7 mouse cellular contexts compared by ENCODE assay signal in the genomic region with DNA sequence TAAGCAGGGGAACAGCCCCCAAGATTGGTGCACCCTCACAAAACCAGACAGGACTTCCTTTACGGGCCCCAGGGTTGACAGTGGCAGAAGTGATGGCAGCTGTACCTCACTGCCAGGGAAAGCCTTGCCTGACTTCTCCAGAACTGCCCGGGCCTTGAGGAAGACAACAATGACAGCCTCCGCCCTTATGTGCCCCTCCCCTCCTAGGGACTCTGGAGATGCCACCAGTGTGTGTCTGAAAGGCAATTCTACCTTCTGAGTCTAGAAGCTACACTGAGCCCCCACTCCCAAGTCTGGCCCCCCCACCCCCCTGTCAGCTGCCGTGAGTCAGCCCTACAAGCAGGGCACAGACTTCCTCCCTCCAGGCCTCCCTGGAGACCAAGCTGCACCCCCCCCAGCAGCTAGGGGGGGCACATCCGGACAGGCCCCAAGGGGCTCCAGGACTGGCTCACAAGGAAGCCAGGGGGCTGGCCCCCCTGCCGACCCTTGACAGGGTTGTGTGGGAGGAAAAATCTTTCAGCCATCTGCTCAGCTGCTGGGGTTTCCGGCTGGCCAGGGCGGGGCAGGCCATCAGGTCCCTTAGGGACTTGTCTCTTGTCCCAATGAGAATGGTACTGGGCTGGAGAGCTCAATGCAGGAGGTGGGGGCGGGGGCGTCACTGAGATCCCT. TPM values are rescaled to one million over a fixed set of nuclear protein-coding genes. Genes with fewer than 3 reads are reported as not detected.
A peak's percentile ranks its signal among the peaks of the same experiment; 100 is the strongest.
DNase-seq lines count a peak whose midpoint lies in the region; TF ChIP-seq lines count a peak whose summit lies in the region.

No protein-coding gene starts in this region.

- H3K36me3 ChIP-seq in MEL (ENCODE audit: control insufficient read depth in 1 of 2, insufficient read depth in 2 of 2, low read length in 2 of 2): peaks cover 0 to 19% of the 10 kb centered on the region in 2 experiments; a peak in 2 of 4 replicates
- no peaks in the 10 kb centered on the region; the same call in 1 of the 2 replicates for H3K36me3 ChIP-seq in limb, embryonic 10.5 days
- H3K36me3 ChIP-seq in myocyte (ENCODE audit: control insufficient read depth, insufficient read depth): no peaks in the 10 kb centered on the region

- H3K4me1 ChIP-seq in MEL (ENCODE audit: control insufficient read depth in 1 of 2, insufficient read depth in 2 of 2, low read length in 2 of 2): peaks cover 0 to 22% of the 10 kb centered on the region in 2 experiments; a peak in 3 of 4 replicates
- peaks cover 8% of the 10 kb centered on the region for H3K4me1 ChIP-seq in bone marrow, adult 2 months (ENCODE audit: control insufficient read depth, insufficient read depth, low read length)
- peaks cover 68% of the 10 kb centered on the region for H3K4me1 ChIP-seq in limb, embryonic 10.5 days

- intact Hi-C loops in heart, postnatal 10 days (cut with DNase I): no loop called here

- no peak for TF ChIP-seq RAD21 in MEL (IDR thresholded peaks at IDR 0.05; ENCODE audit: low read depth, low read length)

- TF ChIP-seq EP300 in MEL (IDR thresholded peaks at IDR 0.05; ENCODE audit: low read depth in 1 of 2, low read length in 2 of 2): no peak

- H3K9me3 ChIP-seq in MEL (replicated peaks; ENCODE audit: insufficient read depth, low read length): no peaks in the 10 kb centered on the region
- H3K9me3 ChIP-seq in limb, embryonic 10.5 days (replicated peaks): no peaks in the 10 kb centered on the region

- DNase-seq in MEL (ENCODE audit: low read depth, low spot score): no peak
- peak; percentile 83 to 85 for DNase-seq in heart, postnatal 10 days
- no peak for DNase-seq in limb, embryonic 10.5 days (ENCODE audit: low spot score)
- peak; percentile 68 for DNase-seq in thymus, postnatal 25 days
- DNase-seq in urinary bladder, postnatal 4 days (ENCODE audit: low spot score in 2 of 2): no peak

- H3ac ChIP-seq in myocyte (ENCODE audit: control insufficient read depth, insufficient read length): no peak overlapping the region

- H3K4me2 ChIP-seq in myocyte (ENCODE audit: low read depth): peak overlapping the region; percentile 97

- peaks cover 63% of the 10 kb centered on the region for H3K79me2 ChIP-seq in MEL (ENCODE audit: control insufficient read depth, insufficient read depth, low read length, poor library complexity)
- peaks cover 75% of the 10 kb centered on the region for H3K79me2 ChIP-seq in myocyte (ENCODE audit: control insufficient read depth, insufficient read depth)

- TF ChIP-seq CTCF in MEL (IDR thresholded peaks at IDR 0.05 in 2 of 3, conservative IDR thresholded peaks at IDR 0.05 in 1 of 3; ENCODE audit: control insufficient read depth in 1 of 3, insufficient read depth in 1 of 3, low read depth in 2 of 3, low read length in 3 of 3, poor library complexity in 1 of 3, severe bottlenecking in 1 of 3): no peak
- TF ChIP-seq CTCF in bone marrow, adult 2 months (IDR thresholded peaks at IDR 0.05; ENCODE audit: control insufficient read depth, insufficient read depth, low read length): no peak

- no peak overlapping the region for H3K4me3 ChIP-seq in MEL (ENCODE audit: control insufficient read depth in 1 of 2, insufficient read depth in 1 of 2, low read depth in 2 of 2, low read length in 2 of 2)
- H3K4me3 ChIP-seq in bone marrow, adult 2 months (replicated peaks; ENCODE audit: control insufficient read depth, low read depth, low read length): peak overlapping the region; percentile 89
- peak overlapping the region; percentile 78 for H3K4me3 ChIP-seq in limb, embryonic 10.5 days
- H3K4me3 ChIP-seq in myocyte: peak overlapping the region; percentile 85

- no peak for TF ChIP-seq POLR2A in MEL (IDR thresholded peaks at IDR 0.05; ENCODE audit: control insufficient read depth in 1 of 2, insufficient read depth in 1 of 2, low read depth in 1 of 2, low read length in 2 of 2, poor library complexity in 1 of 2)
- TF ChIP-seq POLR2A in bone marrow, adult 2 months (IDR thresholded peaks at IDR 0.05; ENCODE audit: borderline replicate concordance, control insufficient read depth, low read depth, low read length): peak; percentile 6; the same call in 1 of the 2 replicates
- no peak for TF ChIP-seq POLR2A in myocyte (IDR thresholded peaks at IDR 0.05; ENCODE audit: insufficient read length, low read depth)

- WGBS in bone marrow, adult 2 months: 6% methylated on average over 10 of the region's 10 CpGs
- 46% methylated on average over 10 of the region's 10 CpGs for WGBS in limb, embryonic 10.5 days

- H3K9ac ChIP-seq in MEL (ENCODE audit: control insufficient read depth, low read depth, low read length, poor library complexity, severe bottlenecking): peak overlapping the region; percentile 1; the same call in 1 of the 2 replicates

- no peak overlapping the region for H3K27ac ChIP-seq in MEL (ENCODE audit: control insufficient read depth, low read depth, low read length)
- peak overlapping the region; percentile 98 for H3K27ac ChIP-seq in bone marrow, adult 2 months (ENCODE audit: control insufficient read depth, insufficient read depth, low read depth, low read length, poor library complexity)
- H3K27ac ChIP-seq in limb, embryonic 10.5 days: peak overlapping the region; percentile 15; the same call in 1 of the 2 replicates

- no peaks in the 10 kb centered on the region for H3K27me3 ChIP-seq in MEL (ENCODE audit: control insufficient read depth in 1 of 2, insufficient read depth in 2 of 2, low read length in 2 of 2)
- peaks cover 51% of the 10 kb centered on the region for H3K27me3 ChIP-seq in limb, embryonic 10.5 days (ENCODE audit: low read depth, poor library complexity, severe bottlenecking)
- no peaks in the 10 kb centered on the region for H3K27me3 ChIP-seq in myocyte (ENCODE audit: control insufficient read depth, insufficient read depth, insufficient read length)

TF ChIP-seq in MEL, 35 proteins besides CTCF, POLR2A, EP300 and RAD21:
- TF ChIP-seq TBP (IDR thresholded peaks at IDR 0.05; ENCODE audit: low read depth, low read length) (no peak), GABPA (IDR thresholded peaks at IDR 0.05; ENCODE audit: low read depth, low read length) (no peak), JUND (IDR thresholded peaks at IDR 0.05; ENCODE audit: low read depth, low read length) (no peak), SIN3A (IDR thresholded peaks at IDR 0.05; ENCODE audit: low read length) (no peak), MYB (IDR thresholded peaks at IDR 0.05; ENCODE audit: low read depth, low read length) (no peak), GATA1 (IDR thresholded peaks at IDR 0.05; ENCODE audit: low read depth, low read length) (no peak), MAZ (IDR thresholded peaks at IDR 0.05; ENCODE audit: low read depth, low read length) (no peak), USF2 (IDR thresholded peaks at IDR 0.05; ENCODE audit: borderline replicate concordance in 1 of 2, insufficient read depth in 1 of 2, low read depth in 1 of 2, low read length in 2 of 2) (no peak), POLR2AphosphoS5 (IDR thresholded peaks at IDR 0.05; ENCODE audit: borderline replicate concordance, low read depth, low read length) (no peak), MXI1 (IDR thresholded peaks at IDR 0.05; ENCODE audit: low read depth, low read length) (no peak), TCF12 (IDR thresholded peaks at IDR 0.05; ENCODE audit: low read depth, low read length) (no peak), POLR2AphosphoS2 (IDR thresholded peaks at IDR 0.05; ENCODE audit: low read length) (no peak), ZKSCAN1 (IDR thresholded peaks at IDR 0.05; ENCODE audit: low read depth, low read length) (no peak), ELF1 (IDR thresholded peaks at IDR 0.05; ENCODE audit: low read depth, low read length) (no peak)
TF ChIP-seq in MEL: peak in this region for 0.

TF ChIP-seq in myocyte, 11 proteins besides CTCF, POLR2A, EP300 and RAD21:
- TF ChIP-seq SRF (IDR thresholded peaks at IDR 0.05; ENCODE audit: control insufficient read depth, insufficient read length, low read depth): no peak
- TF ChIP-seq CEBPB (IDR thresholded peaks at IDR 0.05; ENCODE audit: insufficient read depth, poor library complexity, severe bottlenecking): no peak
- no peak for TF ChIP-seq E2F4 (IDR thresholded peaks at IDR 0.05; ENCODE audit: insufficient read depth)
- no peak for TF ChIP-seq TCF12 (IDR thresholded peaks at IDR 0.05; ENCODE audit: insufficient read depth, poor library complexity, severe bottlenecking)
- TF ChIP-seq MYOD1 (IDR thresholded peaks at IDR 0.05; ENCODE audit: control insufficient read depth in 1 of 3, insufficient read length in 2 of 3, low read depth in 2 of 3): peak in 1 of 3 experiments; percentile 23
- TF ChIP-seq REST (IDR thresholded peaks at IDR 0.05; ENCODE audit: insufficient read depth, insufficient read length): no peak
- no peak for TF ChIP-seq USF1 (IDR thresholded peaks at IDR 0.05; ENCODE audit: low read depth)
- TF ChIP-seq MYOG (IDR thresholded peaks at IDR 0.05; ENCODE audit: control insufficient read depth in 1 of 3, insufficient read depth in 1 of 3, insufficient read length in 2 of 3, low read depth in 2 of 3): peak in 1 of 3 experiments; percentile 46

RNA-seq across cellular contexts. Expression of a gene that starts 3.7 kb away (rescaled TPM):
- 14.0 and 18.1 TPM in 2 replicates for total RNA-seq in MEL (2012; rRNA removed)
- polyA plus RNA-seq in MEL (2012; ENCODE audit: insufficient read depth in 1 of 2, insufficient read length in 2 of 2, low read depth in 1 of 2, low replicate concordance in 2 of 2, missing spikeins in 1 of 2) (10 to 100 TPM in 1 of 2 experiments, not detected in 1; 43.2 TPM), myocyte (2012; fragmentation: generic; extraction: Trizol) (37.4 TPM)
- 17.1 and 36.8 TPM in 2 replicates for polyA plus RNA-seq in bone marrow, adult 2 months (2011; ENCODE audit: insufficient read depth, insufficient read length, low replicate concordance, missing spikeins)
- total RNA-seq in heart, postnatal 10 days (2021): 10 to 100 TPM; 38.2 to 38.7 TPM
- polyA plus RNA-seq in limb, embryonic 10.5 days (2016; fragmentation: Nextera tagmentation; extraction: Ambion mirVana): 10.9 and 11.2 TPM in 2 replicates

RNA-seq across cellular contexts. Expression of a gene that starts 15.1 kb away (rescaled TPM):
- 6.6 and 8.1 TPM in 2 replicates for total RNA-seq in MEL (2012; rRNA removed)
- polyA plus RNA-seq in MEL (2012; ENCODE audit: insufficient read depth in 1 of 2, insufficient read length in 2 of 2, low read depth in 1 of 2, low replicate concordance in 2 of 2, missing spikeins in 1 of 2): 1 to 10 TPM in 1 of 2 experiments, not detected in 1; 8.8 TPM
- 2.6 and 6.7 TPM in 2 replicates for polyA plus RNA-seq in bone marrow, adult 2 months (2011; ENCODE audit: insufficient read depth, insufficient read length, low replicate concordance, missing spikeins)
- total RNA-seq in heart, postnatal 10 days (2021): 10 to 100 TPM; 13.3 to 15.2 TPM
- polyA plus RNA-seq in limb, embryonic 10.5 days (2016; fragmentation: Nextera tagmentation; extraction: Ambion mirVana): 60.2 and 67.0 TPM in 2 replicates
- 9.8 TPM for polyA plus RNA-seq in myocyte (2012; fragmentation: generic; extraction: Trizol)

Comparison
In these comparisons a context has a peak if more than half of its experiments do, and no peak if none do; other contexts are left out.
1. DNase-seq: peak in heart, postnatal 10 days (2 of 2) and thymus, postnatal 25 days (single experiment); none in MEL (single experiment), limb, embryonic 10.5 days (single experiment) and urinary bladder, postnatal 4 days (0 of 2).
2. H3K4me3 ChIP-seq: peak in bone marrow, adult 2 months (single experiment), limb, embryonic 10.5 days (single experiment) and myocyte (single experiment); none in MEL (0 of 2).